Mouse (Mus musculus) spleen, adult 2 months (tissue): ENCODE results near the gene Nkx1-2.

ENCODE experiments used
- CTCF ChIP-seq: fragments of 200-500 bp; IDR thresholded peaks from 2 replicates; pipeline ENCODE4 v1.5.1; 2011; ENCODE audit warnings: mild to moderate bottlenecking, inconsistent platforms; ENCODE audit not compliant: insufficient read depth, insufficient read length, insufficient replicate concordance; ENCODE audit errors: extremely low read depth
- POLR2A ChIP-seq: fragments of 200-500 bp; IDR thresholded peaks from 2 replicates; pipeline ENCODE4 v1.6.1; 2011; ENCODE audit warnings: low read depth, low read length, inconsistent platforms

GRCm38 (mm10) chr7:132565831-132566230 is 33.6 kb downstream of the Nkx1-2 start:
- TF ChIP-seq CTCF (no peak), POLR2A (no peak)
